Mouse (Mus musculus): ENCODE results near the gene Tubgcp2.
A peak's percentile ranks its signal among the peaks of the same experiment; 100 is the strongest.

Tubgcp2 gene

GRCm38 (mm10) chr7:140036281-140037170 lies at the start of gene Tubgcp2, which contains the start of gene Zfp511:
Tubgcp2 (minus strand) TSS chr7:140036669.
Zfp511 (plus strand) TSS chr7:140036391.
- peak; percentile 81 to 90 for DNase-seq (ENCODE audit: low spot score in 2 of 2)

GRCm38 (mm10) chr7:140082242-140082678 lies 45.8 kb upstream of the Tubgcp2 start, which contains the start of gene Caly:
Caly (minus strand) TSS chr7:140082548.
- DNase-seq (ENCODE audit: low spot score in 2 of 2), result peak; percentile 75 to 88

GRCm38 (mm10) chr7:140081408-140082241 lies 45.2 kb upstream of the Tubgcp2 start:
- peak in 1 of 2 experiments; percentile 32 for DNase-seq (ENCODE audit: low spot score in 2 of 2)

GRCm38 (mm10) chr7:140080503-140081156 lies 44.2 kb upstream of the Tubgcp2 start:
- DNase-seq (ENCODE audit: low spot score in 2 of 2), result peak; percentile 66 to 80

- peak; percentile 54 to 70 for DNase-seq (ENCODE audit: low spot score in 2 of 2)
These were observed 42.2 kb upstream of the Tubgcp2 start for GRCm38 (mm10) chr7:140078711-140079110.

GRCm38 (mm10) chr7:140077698-140078097 lies 41.2 kb upstream of the Tubgcp2 start:
- no peak for DNase-seq (ENCODE audit: low spot score in 2 of 2)

- no peak for DNase-seq (ENCODE audit: low spot score in 2 of 2)
These were observed 33.7 kb upstream of the Tubgcp2 start for GRCm38 (mm10) chr7:140070042-140070711.

- no peak for DNase-seq (ENCODE audit: low spot score in 2 of 2)
These were observed 30.9 kb upstream of the Tubgcp2 start for GRCm38 (mm10) chr7:140067397-140067796.

GRCm38 (mm10) chr7:140063092-140063491 lies 26.6 kb upstream of the Tubgcp2 start:
- peak; percentile 62 to 81 for DNase-seq (ENCODE audit: low spot score in 2 of 2)

- no peak for DNase-seq (ENCODE audit: low spot score in 2 of 2)
These were observed 25.8 kb upstream of the Tubgcp2 start for GRCm38 (mm10) chr7:140062307-140062706.

- no peak for DNase-seq (ENCODE audit: low spot score in 2 of 2)
These were observed 25.3 kb upstream of the Tubgcp2 start for GRCm38 (mm10) chr7:140061832-140062130.

GRCm38 (mm10) chr7:140060936-140061831 lies 24.7 kb upstream of the Tubgcp2 start:
- peak in 1 of 2 experiments; percentile 36 for DNase-seq (ENCODE audit: low spot score in 2 of 2)

GRCm38 (mm10) chr7:140059601-140060000 lies 23.1 kb upstream of the Tubgcp2 start:
- no peak for DNase-seq (ENCODE audit: low spot score in 2 of 2)

- DNase-seq (ENCODE audit: low spot score in 2 of 2), result no peak
These were observed 22.1 kb upstream of the Tubgcp2 start for GRCm38 (mm10) chr7:140058528-140058927.

GRCm38 (mm10) chr7:140057413-140058407 lies 21.2 kb upstream of the Tubgcp2 start:
- peak in 1 of 2 experiments; percentile 49 for DNase-seq (ENCODE audit: low spot score in 2 of 2)

- DNase-seq (ENCODE audit: low spot score in 2 of 2), result no peak
These were observed 17.7 kb upstream of the Tubgcp2 start for GRCm38 (mm10) chr7:140054124-140054523.

GRCm38 (mm10) chr7:140049115-140049689 lies 12.7 kb upstream of the Tubgcp2 start:
- no peak for DNase-seq (ENCODE audit: low spot score in 2 of 2)

- DNase-seq (ENCODE audit: low spot score in 2 of 2), result no peak
These were observed 12.1 kb upstream of the Tubgcp2 start, which contains the start of gene Msx3 for GRCm38 (mm10) chr7:140048361-140049114. Msx3 (minus strand) TSS chr7:140049089.
